Mouse (Mus musculus) liver, embryonic 12.5 days (tissue): Measurements from ENCODE around the gene Man1c1. TPM values are rescaled to one million over a fixed set of nuclear protein-coding genes. Genes with fewer than 3 reads are reported as not detected.
A peak's percentile ranks its signal among the peaks of the same experiment; 100 is the strongest.

ENCODE experiments used
- ATAC-seq: fragments of 200-750 bp; cut with Nextera tagmentation; 2 replicates; pipeline ENCODE4 v1.8.0; 2017; ENCODE audit warnings: moderate number of reproducible peaks, mild to moderate bottlenecking, moderate library complexity
- H3K27ac ChIP-seq: fragments of 300-500 bp; sonication (generic); 2 replicates; pipeline ENCODE4 v1.5.1; 2016; ENCODE audit warnings: mild to moderate bottlenecking
- H3K27me3 ChIP-seq: fragments of 300-500 bp; sonication (generic); replicated peaks from 2 replicates; pipeline ENCODE4 v1.6.1; 2016; ENCODE audit warnings: mild to moderate bottlenecking, moderate library complexity
- H3K36me3 ChIP-seq: fragments of 300-500 bp; sonication (generic); 2 replicates; pipeline ENCODE4 v1.6.1; 2016; ENCODE audit warnings: mild to moderate bottlenecking, moderate library complexity
- H3K4me1 ChIP-seq: fragments of 300-500 bp; sonication (generic); 2 replicates; pipeline ENCODE4 v1.6.1; 2016
- H3K4me2 ChIP-seq: fragments of 300-500 bp; sonication (generic); 2 replicates; pipeline ENCODE4 v1.6.1; 2016; ENCODE audit warnings: mild to moderate bottlenecking, moderate library complexity
- H3K4me3 ChIP-seq: fragments of 300-500 bp; sonication (generic); 2 replicates; pipeline ENCODE4 v1.5.1; 2016; ENCODE audit warnings: mild to moderate bottlenecking, moderate library complexity
- H3K9ac ChIP-seq: fragments of 300-500 bp; sonication (generic); 2 replicates; pipeline ENCODE4 v1.6.1; 2016; ENCODE audit warnings: mild to moderate bottlenecking, moderate library complexity
- H3K9me3 ChIP-seq: fragments of 300-500 bp; sonication (generic); replicated peaks from 2 replicates; pipeline ENCODE4 v1.6.1; 2016; ENCODE audit warnings: mild to moderate bottlenecking, moderate library complexity
- whole genome bisulfite sequencing: fragments of 180-500 bp; shearing (Covaris S2); methylation state at CpG from one replicate; pipeline ENCODE4 v1.1.7; 2016; ENCODE audit not compliant: insufficient replicate concordance; 5-methylcytosine and 5-hydroxymethylcytosine counted together
- polyA plus RNA-seq: library from polyadenylated mRNA; unstranded; fragments of >200 nt; fragmentation: Nextera tagmentation; extraction: Ambion mirVana; gene quantifications from 2 replicates; pipeline ENCODE4 v1.2.1, GENCODE M21; 2016

Man1c1 gene
- polyA plus RNA-seq, 1 experiment from 2014 or later, result 3.2 TPM

- Histone ChIP-seq H3K27ac (no peak overlapping the region), H3K4me2 (no peak overlapping the region), H3K4me3 (no peak overlapping the region), H3K36me3 (peaks cover 26% of the 10 kb centered on the region), H3K9ac (no peak overlapping the region), H3K9me3 (0 out of 2 replicates have a peak, but pooled peaks cover 4% of the 10 kb centered on the region), H3K27me3 (no peaks in the 10 kb centered on the region), H3K4me1 (peaks cover 12% of the 10 kb centered on the region)
- 60% methylated on average over 19 of the region's 19 CpGs for WGBS
- no peak for ATAC-seq
Measured at GRCm38 (mm10) chr4:134567377-134568226, 136.5 kb downstream of the Man1c1 start.

GRCm38 (mm10) chr4:134564093-134564492 lies 140.0 kb downstream of the Man1c1 start:
- H3K27me3 ChIP-seq, result no peaks in the 10 kb centered on the region
- no peak overlapping the region for H3K27ac ChIP-seq
- ATAC-seq, result no peak
- peaks cover 12% of the 10 kb centered on the region for H3K4me1 ChIP-seq
- H3K9ac ChIP-seq, result no peak overlapping the region
- no peak overlapping the region for H3K4me2 ChIP-seq
- H3K36me3 ChIP-seq, result peaks cover 26% of the 10 kb centered on the region
- WGBS, result 73% methylated on average over 6 of the region's 6 CpGs
- H3K4me3 ChIP-seq, result no peak overlapping the region
- H3K9me3 ChIP-seq, result 0 out of 2 replicates have a peak, but pooled peaks cover 4% of the 10 kb centered on the region

GRCm38 (mm10) chr4:134563624-134564023 lies 140.5 kb downstream of the Man1c1 start:
- Histone ChIP-seq H3K27me3 (no peaks in the 10 kb centered on the region), H3K9me3 (0 out of 2 replicates have a peak, but pooled peaks cover 4% of the 10 kb centered on the region), H3K4me2 (peak overlapping the region; percentile 10; the same call in 1 of the 2 replicates), H3K36me3 (peaks cover 26% of the 10 kb centered on the region), H3K4me3 (no peak overlapping the region), H3K27ac (no peak overlapping the region), H3K4me1 (peaks cover 12% of the 10 kb centered on the region), H3K9ac (no peak overlapping the region)
- 57% methylated on average over 16 of the region's 16 CpGs for WGBS
- peak; percentile 68 for ATAC-seq

GRCm38 (mm10) chr4:134562014-134562413 lies 142.1 kb downstream of the Man1c1 start:
- peaks cover 22% of the 10 kb centered on the region for H3K36me3 ChIP-seq
- no peaks in the 10 kb centered on the region for H3K27me3 ChIP-seq
- H3K4me3 ChIP-seq, result no peak overlapping the region
- H3K4me2 ChIP-seq, result no peak overlapping the region
- no peak overlapping the region for H3K9ac ChIP-seq
- ATAC-seq, result no peak
- 67% methylated on average over 2 of the region's 2 CpGs for WGBS
- H3K9me3 ChIP-seq, result 0 out of 2 replicates have a peak, but pooled peaks cover 4% of the 10 kb centered on the region
- H3K4me1 ChIP-seq, result peaks cover 22% of the 10 kb centered on the region
- H3K27ac ChIP-seq, result no peak overlapping the region

GRCm38 (mm10) chr4:134560699-134561098 lies 143.4 kb downstream of the Man1c1 start:
- 84% methylated on average over 8 of the region's 8 CpGs for WGBS
- Histone ChIP-seq H3K9ac (no peak overlapping the region), H3K4me3 (no peak overlapping the region), H3K4me1 (peaks cover 27% of the 10 kb centered on the region), H3K4me2 (no peak overlapping the region), H3K9me3 (0 out of 2 replicates have a peak, but pooled peaks cover 4% of the 10 kb centered on the region), H3K36me3 (peaks cover 19% of the 10 kb centered on the region), H3K27ac (no peak overlapping the region), H3K27me3 (no peaks in the 10 kb centered on the region)
- no peak for ATAC-seq

GRCm38 (mm10) chr4:134559154-134559553 lies 144.9 kb downstream of the Man1c1 start:
- Histone ChIP-seq H3K27me3 (no peaks in the 10 kb centered on the region), H3K36me3 (peaks cover 3% of the 10 kb centered on the region), H3K9me3 (no peaks in the 10 kb centered on the region), H3K4me2 (no peak overlapping the region), H3K4me1 (peaks cover 25% of the 10 kb centered on the region), H3K9ac (no peak overlapping the region), H3K27ac (no peak overlapping the region), H3K4me3 (no peak overlapping the region)
- 59% methylated on average over 7 of the region's 7 CpGs for WGBS
- no peak for ATAC-seq

GRCm38 (mm10) chr4:134558570-134559113 lies 145.4 kb downstream of the Man1c1 start:
- no peak overlapping the region for H3K4me3 ChIP-seq
- no peaks in the 10 kb centered on the region for H3K36me3 ChIP-seq
- H3K9me3 ChIP-seq, result no peaks in the 10 kb centered on the region
- peaks cover 20% of the 10 kb centered on the region for H3K4me1 ChIP-seq
- no peak overlapping the region for H3K4me2 ChIP-seq
- ATAC-seq, result no peak
- no peak overlapping the region for H3K9ac ChIP-seq
- H3K27me3 ChIP-seq, result no peaks in the 10 kb centered on the region
- 47% methylated on average over 9 of the region's 9 CpGs for WGBS
- no peak overlapping the region for H3K27ac ChIP-seq

GRCm38 (mm10) chr4:134557626-134558249 lies 146.4 kb downstream of the Man1c1 start:
- Histone ChIP-seq H3K9ac (peak overlapping the region; percentile 39; the same call in 1 of the 2 replicates), H3K4me3 (no peak overlapping the region), H3K4me1 (peaks cover 15% of the 10 kb centered on the region; the same call in 1 of the 2 replicates), H3K4me2 (0 out of 2 replicates have a peak overlapping the region, but pooled peaks have one; percentile 20), H3K36me3 (no peaks in the 10 kb centered on the region), H3K9me3 (no peaks in the 10 kb centered on the region), H3K27me3 (no peaks in the 10 kb centered on the region), H3K27ac (no peak overlapping the region)
- ATAC-seq, result no peak
- WGBS, result 8% methylated on average over 16 of the region's 16 CpGs

- H3K9me3 ChIP-seq, result no peaks in the 10 kb centered on the region
- H3K27me3 ChIP-seq, result peaks cover 7% of the 10 kb centered on the region
- 59% methylated on average over 8 of the region's 8 CpGs for WGBS
- H3K4me3 ChIP-seq, result no peak overlapping the region
- no peaks in the 10 kb centered on the region for H3K36me3 ChIP-seq
- no peak for ATAC-seq
- no peak overlapping the region for H3K27ac ChIP-seq
- H3K9ac ChIP-seq, result no peak overlapping the region
- H3K4me2 ChIP-seq, result no peak overlapping the region
- H3K4me1 ChIP-seq, result peaks cover 29% of the 10 kb centered on the region
Measured at GRCm38 (mm10) chr4:134555956-134556580, 148.0 kb downstream of the Man1c1 start.

- H3K9ac ChIP-seq, result no peak overlapping the region
- WGBS, result 83% methylated on average over 1 of the region's 1 CpGs
- ATAC-seq, result no peak
Measured at GRCm38 (mm10) chr4:134553631-134554030, 150.5 kb downstream of the Man1c1 start.

GRCm38 (mm10) chr4:134551494-134552316 lies 152.4 kb downstream of the Man1c1 start, which contains the start of gene Selenon:
Gene Selenon (minus strand): TSS chr4:134552166.
- H3K9ac ChIP-seq, result peak within 1 kb of the TSS; percentile 72
- H3K4me2 ChIP-seq, result peak within 1 kb of the TSS; percentile 87
- H3K4me3 ChIP-seq, result peak within 1 kb of the TSS; percentile 65
- H3K36me3 ChIP-seq, result peaks cover 22% of the 10 kb centered on the region
- H3K27me3 ChIP-seq, result peaks cover 9% of the 10 kb centered on the region
- WGBS, result 2% methylated on average over 53 of the region's 67 CpGs
- peak; percentile 75 for ATAC-seq
- H3K27ac ChIP-seq, result 0 out of 2 replicates have a peak within 1 kb of the TSS, but pooled peaks have one; percentile 20
- H3K4me1 ChIP-seq, result peaks cover 48% of the 10 kb centered on the region
- H3K9me3 ChIP-seq, result peaks cover 5% of the 10 kb centered on the region

More at GRCm38 (mm10) chr4:134553631-134554030, 150.5 kb downstream of the Man1c1 start:
- Histone ChIP-seq H3K27ac (no peak overlapping the region), H3K4me1 (peaks cover 38% of the 10 kb centered on the region), H3K36me3 (peaks cover 15% of the 10 kb centered on the region), H3K4me2 (no peak overlapping the region), H3K9me3 (peaks cover 5% of the 10 kb centered on the region), H3K4me3 (no peak overlapping the region), H3K27me3 (peaks cover 9% of the 10 kb centered on the region)
